Mouse (Mus musculus) ovary, postnatal 14 days (tissue): Measurements from ENCODE around the gene Bgn.

Source experiments
- DNase-seq: peaks from one replicate; pipeline ENCODE4 v3.0.0; 2022; ENCODE audit warnings: low spot score

The Bgn gene

DNA sequence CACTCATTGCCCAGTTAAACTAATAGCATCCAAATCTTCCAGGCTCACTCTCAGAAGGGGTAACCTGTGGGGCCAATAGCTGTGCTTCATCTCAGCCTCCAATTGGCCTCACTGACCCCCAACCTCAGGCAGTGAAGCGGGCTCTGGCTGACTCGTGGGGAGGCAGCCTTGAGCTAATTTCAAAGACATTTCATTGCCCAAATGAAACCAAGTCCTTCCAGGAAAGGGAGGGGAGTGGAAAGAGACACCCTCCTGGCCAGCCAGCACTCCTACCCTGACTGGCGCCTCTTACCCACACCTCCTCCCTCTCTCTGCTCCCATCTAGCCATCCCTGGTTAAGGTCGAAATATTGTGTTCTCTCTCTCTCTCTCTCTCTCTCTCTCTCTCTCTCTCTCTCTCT is 6.8 kb downstream of the Bgn start:
- DNase-seq: no peak

DNA sequence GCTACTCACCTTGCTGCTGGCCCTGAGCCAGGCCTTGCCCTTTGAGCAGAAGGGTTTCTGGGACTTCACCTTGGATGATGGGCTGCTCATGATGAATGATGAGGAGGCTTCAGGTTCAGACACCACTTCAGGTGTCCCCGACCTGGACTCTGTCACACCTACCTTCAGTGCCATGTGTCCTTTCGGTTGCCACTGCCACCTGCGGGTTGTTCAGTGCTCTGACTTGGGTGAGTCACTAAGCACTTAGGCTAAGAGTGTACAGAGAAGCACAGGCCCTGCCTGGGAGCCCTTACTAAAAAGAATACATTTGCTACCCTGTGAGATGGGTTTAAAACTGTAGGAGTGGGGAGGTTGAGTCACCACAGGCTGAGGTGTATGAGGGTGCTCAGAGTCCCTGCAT is 7.4 kb downstream of the Bgn start:
- no peak for DNase-seq

DNA sequence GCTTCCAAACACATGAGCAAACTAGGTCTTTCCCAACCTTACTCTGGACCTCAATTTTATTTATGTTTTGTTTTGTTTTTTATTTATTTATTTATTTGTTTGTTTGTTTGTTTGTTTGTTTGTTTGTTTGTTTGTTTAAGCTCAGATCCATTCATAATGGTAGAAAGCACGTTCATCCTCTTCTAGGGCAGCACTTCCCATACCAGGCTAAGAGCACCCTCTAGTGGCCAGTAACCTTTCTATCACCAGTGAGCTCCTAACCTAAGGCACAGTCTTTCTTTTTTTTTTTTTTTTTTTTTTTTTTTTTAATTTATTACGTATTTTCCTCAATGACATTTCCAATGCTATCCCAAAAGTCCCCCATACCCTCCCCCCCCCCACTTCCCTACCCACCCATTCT is 10.2 kb downstream of the Bgn start:
- DNase-seq: peak; percentile 46

DNA sequence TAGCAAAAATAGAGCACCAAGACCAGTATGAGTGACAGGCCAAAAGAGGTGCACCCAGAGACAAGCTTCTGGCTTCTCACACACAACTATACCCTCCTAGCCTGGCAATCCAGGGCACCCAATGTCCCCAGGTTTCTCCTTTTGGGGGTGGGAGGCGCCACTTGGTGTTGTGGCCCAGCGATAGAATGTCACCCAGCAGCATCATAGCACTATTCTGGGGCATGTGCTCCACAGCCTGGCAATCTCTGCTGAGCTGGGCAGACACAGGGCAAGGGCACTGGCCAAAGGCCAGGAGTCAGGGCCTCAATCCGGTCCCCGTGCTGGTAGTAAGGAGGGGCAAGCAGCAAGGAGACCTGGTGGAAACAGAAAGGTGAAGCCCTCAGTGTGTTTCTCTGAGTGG is 13.3 kb downstream of the Bgn start:
- no peak for DNase-seq

DNA sequence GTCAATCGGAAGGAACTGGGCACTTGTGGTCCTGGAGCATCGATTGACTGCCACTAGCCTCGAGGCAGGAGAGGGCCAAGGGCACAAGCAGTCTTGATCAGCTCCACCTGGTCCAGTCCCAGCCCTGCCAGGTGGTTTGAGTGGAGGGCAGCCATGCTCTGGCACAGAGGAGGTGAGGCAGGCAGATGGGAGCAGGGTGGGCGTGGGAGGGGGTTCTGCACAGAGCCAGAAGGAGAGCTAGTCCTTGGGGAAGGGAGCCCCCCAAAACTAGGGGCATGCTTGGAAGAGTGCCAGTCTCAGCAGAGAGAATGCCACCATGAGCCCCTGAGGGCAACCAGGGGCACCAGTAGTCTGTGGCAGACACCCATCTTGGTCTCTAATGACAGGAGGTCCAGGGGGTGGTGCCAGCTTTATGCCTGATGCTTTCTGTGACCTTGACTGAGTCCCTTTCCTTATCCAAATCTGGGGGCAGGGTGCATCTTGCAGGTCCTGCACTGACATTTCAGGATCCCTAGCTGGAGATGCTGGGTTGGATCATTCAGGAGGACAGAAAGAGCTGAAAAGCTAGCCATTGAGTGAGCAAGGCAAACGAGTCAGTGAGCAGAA is 21.8 kb downstream of the Bgn start:
- no peak for DNase-seq

DNA sequence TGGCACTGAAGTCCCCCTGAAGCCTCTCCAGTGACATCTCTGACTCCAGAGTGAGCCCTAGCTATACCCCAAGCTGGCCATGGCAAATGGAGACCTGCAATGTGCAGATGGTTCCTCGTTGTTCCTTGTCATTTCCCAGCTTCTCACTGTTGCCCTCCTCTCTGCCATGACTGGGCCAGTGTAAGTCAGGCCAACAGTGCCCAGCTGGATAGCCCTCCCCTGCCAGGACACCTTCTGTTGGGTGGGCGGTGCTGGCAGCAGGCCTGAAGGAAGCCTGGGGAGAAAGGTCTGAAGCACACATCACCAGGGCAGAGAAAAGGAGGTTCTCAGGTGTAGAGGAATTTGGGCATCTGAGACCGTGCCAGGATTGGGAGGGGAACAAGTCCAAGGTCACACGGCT is 23.2 kb downstream of the Bgn start:
- no peak for DNase-seq

DNA sequence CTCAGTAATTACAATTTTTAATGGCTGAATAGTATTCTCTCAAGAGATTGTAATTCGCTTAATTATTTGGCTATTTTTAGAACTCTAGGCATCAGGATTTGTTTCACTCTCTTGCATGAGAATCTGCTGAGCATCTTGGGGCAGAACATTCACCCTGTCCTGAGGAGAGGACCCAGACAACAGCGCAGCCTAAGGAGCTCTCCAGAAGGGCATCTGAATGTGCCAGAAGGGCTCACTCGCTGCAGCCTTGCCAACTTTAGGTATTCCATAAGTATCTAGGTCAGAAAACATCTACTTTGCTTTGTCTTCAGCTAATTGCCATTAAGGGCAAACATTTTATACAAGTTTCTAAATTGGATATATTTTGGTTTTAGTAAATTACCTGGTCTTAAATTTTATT is 25.8 kb downstream of the Bgn start:
- DNase-seq: no peak

DNA sequence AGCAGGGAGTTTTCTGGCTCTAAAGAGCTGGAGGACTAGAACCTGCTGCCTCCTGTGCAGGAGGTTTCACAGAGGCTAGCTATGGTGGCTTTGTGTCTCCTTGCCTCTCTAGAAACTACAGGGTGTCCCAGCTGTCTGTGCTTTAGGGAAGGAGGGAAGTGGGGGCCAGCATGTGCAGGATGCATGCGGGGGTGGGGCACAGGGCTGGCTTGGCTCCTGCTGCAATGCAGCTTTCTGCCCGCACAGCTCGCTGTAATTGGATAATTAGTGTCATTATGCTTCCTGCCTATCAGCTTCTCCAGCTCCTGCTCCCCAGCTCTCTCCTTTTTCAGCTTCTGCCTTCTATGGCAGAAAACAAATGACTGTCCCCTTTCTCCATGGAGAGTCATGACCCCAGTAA is 29.5 kb downstream of the Bgn start:
- DNase-seq: no peak

DNA sequence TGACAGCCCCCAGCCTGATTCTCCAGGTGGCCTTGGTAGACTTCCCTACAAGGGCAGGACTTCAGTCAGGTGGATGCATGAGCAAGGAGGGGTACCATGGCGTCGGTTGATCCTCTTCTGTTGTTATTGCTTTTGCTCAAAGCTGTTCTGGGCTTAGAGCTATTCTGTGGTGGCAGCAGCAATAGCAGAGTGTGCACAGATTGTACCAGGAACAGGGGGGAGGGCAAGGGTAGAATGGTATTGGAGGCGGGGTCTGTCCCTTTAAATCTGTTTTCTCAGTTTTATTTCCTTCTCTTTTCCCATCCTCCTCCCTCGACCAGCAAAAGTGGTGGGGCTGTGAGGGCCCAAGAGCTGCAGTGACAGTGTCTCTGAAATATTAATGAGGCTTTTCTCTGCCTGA is 33.2 kb downstream of the Bgn start:
- DNase-seq: no peak

DNA sequence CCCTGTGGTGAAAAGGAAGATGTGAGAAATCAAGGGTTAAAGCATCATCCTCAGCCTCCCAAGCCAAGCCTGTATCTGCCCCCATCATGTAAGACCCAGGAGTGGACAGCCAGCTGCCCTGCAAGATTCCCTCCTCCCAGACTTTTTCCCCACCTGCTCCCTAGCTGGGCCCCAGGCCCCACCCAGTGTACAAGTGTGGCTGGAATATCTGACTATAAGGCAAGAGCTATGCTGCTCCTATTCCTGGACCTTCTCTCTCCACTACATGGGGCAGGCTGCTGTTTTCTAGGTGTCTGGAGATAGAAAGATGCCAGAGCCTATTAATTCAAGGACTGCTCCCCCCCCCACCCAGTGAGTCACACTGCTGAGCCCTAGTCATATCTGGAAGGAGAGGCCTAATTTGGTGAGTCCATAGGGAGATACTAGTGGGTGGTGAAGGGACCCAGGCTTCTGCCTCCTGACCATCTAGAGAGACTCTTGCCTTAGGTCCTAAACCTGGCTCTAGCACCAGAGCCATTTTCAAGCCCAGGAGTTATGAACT is 33.7 kb downstream of the Bgn start:
- DNase-seq: no peak

DNA sequence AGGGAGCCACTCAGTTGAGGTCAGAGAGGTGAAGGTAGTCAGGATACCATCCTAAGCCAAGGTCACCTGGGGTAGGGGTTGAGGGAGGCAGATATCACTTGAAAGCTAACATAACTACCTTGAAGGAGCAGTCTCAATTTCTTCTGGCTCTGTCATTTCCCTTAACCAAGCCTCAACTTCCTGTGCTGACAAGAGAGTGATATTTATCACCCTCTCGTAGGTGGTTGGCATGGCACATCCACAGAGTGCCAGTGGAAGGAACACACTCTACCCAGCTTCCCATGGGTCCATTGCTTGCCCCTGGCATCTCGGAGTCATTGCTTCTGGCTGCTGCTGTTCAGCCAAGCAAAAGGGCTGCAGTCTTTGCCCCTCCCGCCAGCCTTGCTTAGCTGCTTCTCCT is 37.3 kb downstream of the Bgn start:
- no peak for DNase-seq

DNA sequence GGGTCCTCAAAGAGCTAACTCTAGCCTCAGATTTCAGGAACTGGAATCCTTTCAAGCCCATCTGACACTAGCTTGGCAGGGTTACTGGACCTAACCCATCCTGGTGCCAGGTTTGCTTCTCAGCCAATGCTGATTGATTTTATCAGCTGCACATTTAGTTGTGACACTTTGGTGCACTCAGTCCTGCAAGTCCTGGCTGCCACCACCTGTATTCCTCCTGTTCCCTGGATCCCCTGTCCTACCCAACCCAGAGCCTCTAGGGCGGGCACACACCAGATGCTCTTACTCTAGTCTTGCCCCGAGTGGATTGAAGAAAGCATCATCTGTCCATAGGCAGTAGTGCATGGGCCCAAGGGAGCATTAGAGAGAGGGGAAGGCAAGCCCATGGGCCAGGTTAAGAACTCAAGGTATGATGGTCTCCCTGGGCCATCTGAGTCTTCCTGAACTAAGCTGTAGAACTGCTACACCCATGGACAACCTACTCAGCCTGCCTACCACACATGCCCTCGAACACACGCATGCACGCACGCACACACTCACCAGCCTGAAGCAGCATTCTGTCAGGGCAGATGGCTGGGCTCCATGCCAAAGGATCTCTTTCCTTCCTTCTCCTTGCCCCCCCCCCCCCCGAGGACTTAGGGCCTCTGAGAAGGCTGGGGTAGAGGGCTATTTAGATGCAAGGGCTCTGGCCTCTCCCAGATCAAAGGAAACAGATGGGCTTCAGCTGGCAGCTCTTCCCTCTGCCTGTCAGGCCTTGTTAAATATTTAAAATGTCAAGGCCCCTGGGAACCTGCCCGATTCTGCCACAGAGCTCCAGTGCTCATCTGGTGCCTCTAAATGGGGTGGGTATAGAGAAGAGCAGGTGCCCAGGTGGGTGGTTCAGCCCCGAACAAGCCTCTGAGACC is 41.2 kb downstream of the Bgn start:
- DNase-seq: no peak

DNA sequence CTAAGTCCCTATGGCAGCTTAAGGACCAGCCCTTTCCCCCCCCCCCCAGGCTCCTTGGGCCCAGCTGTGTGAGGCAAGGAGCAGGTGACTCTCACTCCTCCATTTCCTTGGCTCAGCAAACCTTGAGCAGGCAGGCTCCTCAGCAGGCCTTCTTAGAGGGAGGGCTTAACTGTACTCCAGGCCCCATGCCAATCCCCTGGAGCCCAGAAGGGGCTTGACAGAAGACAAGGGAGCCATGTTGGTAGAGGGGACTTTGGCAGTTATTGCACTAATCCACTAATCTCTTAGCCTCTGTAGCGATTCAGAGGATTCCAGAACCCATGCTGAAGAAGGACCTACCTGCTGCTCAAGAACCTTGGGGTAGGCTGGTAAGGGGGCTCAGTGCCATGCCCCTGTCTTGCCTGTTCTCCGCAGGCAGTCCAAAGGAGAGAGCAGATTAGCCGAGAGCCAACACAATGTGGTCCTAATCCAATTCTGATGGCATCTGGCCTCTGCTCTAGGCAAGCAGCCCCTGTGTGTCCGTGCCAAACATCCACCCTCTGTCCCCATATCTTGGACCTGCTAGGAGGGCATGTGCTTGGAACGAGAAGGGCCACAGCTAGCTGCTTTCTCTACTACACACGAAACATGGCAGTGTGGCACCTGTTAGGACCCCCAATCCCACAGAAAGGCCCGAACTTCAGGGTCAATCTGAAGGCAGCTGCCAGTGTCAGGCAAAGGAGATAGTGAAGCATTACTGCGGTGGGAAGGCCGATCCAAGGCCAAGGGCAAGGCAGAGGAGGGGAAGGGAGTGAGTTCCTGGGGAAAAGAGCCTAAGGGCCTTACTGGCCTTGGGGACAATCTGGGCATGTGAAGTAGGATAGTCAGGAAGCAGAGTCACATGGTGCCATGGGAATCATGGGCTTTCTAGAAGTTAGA is 42.1 kb downstream of the Bgn start:
- DNase-seq: no peak

DNA sequence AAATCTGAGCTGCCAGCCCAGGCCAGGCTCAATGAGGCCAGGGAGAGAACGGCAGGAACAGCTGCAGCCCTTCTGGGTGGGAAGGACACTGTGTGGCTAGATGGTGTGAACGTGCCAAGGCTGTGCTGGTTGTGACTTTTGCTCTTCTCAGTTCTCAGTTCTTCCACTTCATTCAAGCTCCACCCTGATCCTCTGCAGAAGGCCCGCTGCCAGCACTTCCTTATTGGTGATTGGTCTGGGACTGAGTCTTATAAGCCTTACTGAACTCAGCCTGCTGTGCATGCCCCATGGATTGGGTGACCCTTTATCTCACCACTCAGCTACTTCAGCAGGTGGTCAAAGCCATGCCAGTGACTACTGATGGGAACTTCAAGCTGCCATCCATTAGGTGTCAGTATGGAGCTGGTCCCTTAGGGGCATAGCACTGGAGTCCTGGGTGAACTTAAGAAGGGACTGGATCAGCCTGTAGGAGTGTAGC is 43.0 kb downstream of the Bgn start:
- no peak for DNase-seq

DNA sequence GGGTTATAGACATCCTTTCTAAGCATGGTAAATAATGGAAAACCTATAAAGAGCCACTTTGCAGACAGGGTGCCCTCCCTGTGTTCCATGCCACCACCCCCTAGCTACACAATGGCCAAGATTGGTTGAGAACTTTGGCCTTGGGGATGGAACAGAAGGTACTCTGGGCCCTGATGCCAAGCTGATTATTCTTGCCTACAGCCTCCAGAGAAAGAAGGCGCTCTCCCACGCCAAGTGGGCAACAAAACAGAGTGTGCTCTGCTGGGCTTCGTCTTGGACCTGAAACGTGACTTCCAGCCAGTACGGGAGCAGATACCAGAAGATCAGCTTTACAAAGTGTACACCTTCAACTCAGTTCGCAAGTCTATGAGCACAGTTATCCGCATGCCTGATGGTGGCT is 54.5 kb downstream of the Bgn start:
- DNase-seq: no peak

DNA sequence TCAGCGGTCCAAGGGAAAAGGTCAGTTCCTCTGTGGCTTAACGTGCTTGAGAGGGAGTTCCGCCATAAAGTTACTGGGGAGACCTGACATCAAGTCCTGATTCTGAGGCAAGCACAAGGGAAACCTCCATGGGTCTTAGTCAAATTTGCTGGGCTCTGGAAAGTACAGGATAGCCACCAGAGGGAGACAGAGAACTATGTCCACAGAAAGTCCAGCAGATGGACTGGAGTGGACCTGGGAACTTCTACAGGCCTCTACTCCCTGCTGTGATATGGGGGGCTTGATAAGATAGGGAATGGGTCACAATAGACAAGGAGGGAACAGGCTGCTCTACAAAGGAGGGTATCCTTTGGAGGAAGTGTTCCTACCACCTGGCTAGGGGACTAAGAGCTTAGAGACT is 59.9 kb downstream of the Bgn start:
- no peak for DNase-seq
